Mouse (Mus musculus) limb, embryonic 14.5 days (tissue): ENCODE data around the gene Robo2. TPM values are rescaled to one million over a fixed set of nuclear protein-coding genes. Genes with fewer than 3 reads are reported as not detected.

ENCODE experiments used
- ATAC-seq: fragments of 200-750 bp; cut with Nextera tagmentation; 2 replicates; pipeline ENCODE4 v1.8.0; 2017; ENCODE audit warnings: low read depth, moderate number of reproducible peaks, moderate TSS enrichment; ENCODE audit not compliant: low FRiP score
- DNase-seq: peaks from one replicate; pipeline ENCODE4 v3.0.0-alpha.2; 2015; ENCODE audit warnings: low spot score
- H3K27ac ChIP-seq: fragments of 300-500 bp; sonication (generic); replicated peaks from 2 replicates; pipeline ENCODE4 v1.5.1; 2014; ENCODE audit warnings: low read depth, mild to moderate bottlenecking, low read length, moderate library complexity, mixed read lengths
- H3K27me3 ChIP-seq: fragments of 300-500 bp; sonication (generic); 2 replicates; pipeline ENCODE4 v1.6.1; 2014; ENCODE audit warnings: low read length, mixed read lengths; ENCODE audit not compliant: control insufficient read depth, insufficient read depth
- H3K36me3 ChIP-seq: fragments of 300-500 bp; sonication (generic); 2 replicates; pipeline ENCODE4 v1.6.1; 2014; ENCODE audit warnings: mild to moderate bottlenecking, low read length, moderate library complexity, mixed read lengths; ENCODE audit not compliant: control insufficient read depth, insufficient read depth
- H3K4me1 ChIP-seq: fragments of 300-500 bp; sonication (generic); 2 replicates; pipeline ENCODE4 v1.6.1; 2014; ENCODE audit warnings: antibody characterized with exemption, low read length, mixed read lengths; ENCODE audit not compliant: control insufficient read depth, insufficient read depth
- H3K4me2 ChIP-seq: fragments of 300-500 bp; sonication (generic); replicated peaks from 2 replicates; pipeline ENCODE4 v1.6.1; 2014; ENCODE audit warnings: low read depth, mild to moderate bottlenecking, low read length, moderate library complexity; ENCODE audit not compliant: severe bottlenecking
- H3K4me3 ChIP-seq: fragments of 300-500 bp; sonication (generic); replicated peaks from 2 replicates; pipeline ENCODE4 v1.5.1; 2014; ENCODE audit warnings: low read length
- H3K9ac ChIP-seq: fragments of 300-500 bp; sonication (generic); 2 replicates; pipeline ENCODE4 v1.6.1; 2014; ENCODE audit warnings: mild to moderate bottlenecking, low read depth, low read length, moderate library complexity; ENCODE audit not compliant: severe bottlenecking
- H3K9me3 ChIP-seq: fragments of 300-500 bp; sonication (generic); 2 replicates; pipeline ENCODE4 v1.6.1; 2016; ENCODE audit warnings: low read length; ENCODE audit not compliant: control insufficient read depth
- POLR2A ChIP-seq: fragments of 200-500 bp; IDR thresholded peaks from 2 replicates; pipeline ENCODE4 v1.8.0; 2012; ENCODE audit warnings: inconsistent platforms, mild to moderate bottlenecking, moderate library complexity, borderline replicate concordance; ENCODE audit not compliant: insufficient read depth, insufficient read length; ENCODE audit errors: extremely low read depth
- WGBS: fragments of 180-500 bp; shearing (Covaris S2); extraction: QIAGEN DNeasy Blood & Tissue Kit; methylation state at CpG from one replicate; pipeline ENCODE4 v1.1.7; 2014; 5-methylcytosine and 5-hydroxymethylcytosine counted together
- polyA plus RNA-seq, 2 experiments: library from polyadenylated mRNA; depleted of rRNA in 1 of 2; stranded (reverse) in 1 of 2; unstranded in 1 of 2; fragments of >200 nt; fragmentation: Nextera tagmentation in 1 of 2; extraction: Ambion mirVana in 1 of 2; gene quantifications; 2 replicates each; pipeline versions ENCODE4 v1.2.1 to v1.2.3; 2012 to 2014

Gene Robo2
- polyA plus RNA-seq, 2 experiments: 52.6 to 68.8 TPM

DNA sequence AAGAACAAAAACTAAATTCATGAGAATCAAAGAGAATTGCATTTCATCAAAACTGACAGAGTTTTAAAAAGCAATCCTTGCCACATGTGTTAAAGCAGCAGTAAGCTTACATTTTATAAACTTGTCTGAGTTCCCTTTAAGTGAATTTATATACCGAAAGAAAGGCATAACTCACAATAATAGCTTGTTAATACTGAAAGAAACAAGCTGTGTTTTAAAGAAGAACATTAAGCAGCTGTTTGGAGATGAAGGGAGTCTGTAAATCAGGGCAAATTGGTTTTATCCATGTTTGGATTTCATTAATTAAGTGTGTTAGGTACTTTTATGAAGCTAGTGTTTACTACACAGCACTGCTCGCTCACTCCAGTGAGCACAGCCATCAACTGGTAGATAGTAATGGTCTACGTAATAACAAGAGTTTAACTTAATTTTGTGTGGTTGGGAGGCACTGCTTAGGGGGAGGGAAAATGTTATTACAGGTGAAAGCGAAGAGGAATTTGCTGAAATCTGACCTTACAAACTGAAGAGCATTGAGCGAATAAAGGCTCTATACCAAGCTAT is 447.2 kb downstream of the Robo2 start:
- Histone ChIP-seq H3K4me1 (peaks cover 3% of the 10 kb centered on the region; the same call in 1 of the 2 replicates), H3K27ac (no peak overlapping the region), H3K27me3 (no peaks in the 10 kb centered on the region), H3K9me3 (no peaks in the 10 kb centered on the region), H3K9ac (no peak overlapping the region), H3K4me3 (no peak overlapping the region), H3K36me3 (0 out of 2 replicates have a peak, but pooled peaks cover 4% of the 10 kb centered on the region), H3K4me2 (no peak overlapping the region)
- no peak for TF ChIP-seq POLR2A
- no peak for DNase-seq
- ATAC-seq: no peak
- 43% methylated on average over 5 of the region's 5 CpGs for WGBS

DNA sequence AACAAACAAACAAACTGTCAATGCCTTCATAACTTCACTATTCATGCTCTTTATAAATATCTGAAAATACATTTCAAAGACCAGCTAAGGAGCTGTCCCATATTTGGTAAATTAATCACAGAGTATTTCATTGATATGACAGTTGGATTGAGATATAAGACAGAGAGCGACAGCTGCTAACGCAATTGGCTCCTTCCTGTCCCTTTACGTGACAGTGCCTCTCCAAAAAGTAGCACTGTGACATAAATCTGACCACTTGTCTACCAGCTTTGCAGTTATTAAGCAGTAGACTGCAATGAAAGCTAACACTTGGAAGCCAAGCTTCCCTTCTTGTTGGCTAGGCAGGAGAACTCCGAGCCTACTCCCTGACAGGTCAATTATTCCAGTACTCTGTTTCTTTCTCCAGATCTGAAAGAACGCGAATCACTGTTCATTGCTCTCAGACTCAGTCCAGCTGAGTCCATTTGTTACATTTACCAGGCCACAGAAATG is 452.1 kb downstream of the Robo2 start:
- Histone ChIP-seq H3K27ac (no peak overlapping the region), H3K4me1 (peaks cover under 1% of the 10 kb centered on the region; the same call in 1 of the 2 replicates), H3K27me3 (no peaks in the 10 kb centered on the region), H3K9me3 (no peaks in the 10 kb centered on the region), H3K36me3 (no peaks in the 10 kb centered on the region), H3K4me3 (no peak overlapping the region), H3K9ac (no peak overlapping the region), H3K4me2 (no peak overlapping the region)
- no peak; the same call in 1 of the 2 replicates for ATAC-seq
- 48% methylated on average over 6 of the region's 6 CpGs for WGBS
- TF ChIP-seq POLR2A: no peak
- DNase-seq: no peak

DNA sequence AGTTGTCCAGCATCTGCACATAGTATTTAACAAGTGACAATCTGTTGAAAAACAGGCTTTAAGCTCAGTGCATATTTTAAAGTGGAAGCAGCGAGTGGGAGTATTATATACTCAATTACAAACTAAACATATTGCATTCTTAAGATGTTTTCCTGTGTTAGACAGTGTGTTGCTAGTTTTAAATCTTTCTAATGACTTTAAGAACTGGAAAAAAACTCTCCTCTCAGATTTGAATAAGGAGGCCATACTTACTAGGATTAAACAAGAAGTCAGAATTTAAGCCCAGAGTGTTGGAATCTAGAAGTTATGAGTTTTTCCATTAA is 453.1 kb downstream of the Robo2 start:
- DNase-seq: no peak
- no peak for TF ChIP-seq POLR2A
- Histone ChIP-seq H3K9ac (no peak overlapping the region), H3K4me3 (no peak overlapping the region), H3K27me3 (no peaks in the 10 kb centered on the region), H3K4me2 (no peak overlapping the region), H3K9me3 (no peaks in the 10 kb centered on the region), H3K4me1 (no peaks in the 10 kb centered on the region), H3K36me3 (no peaks in the 10 kb centered on the region), H3K27ac (no peak overlapping the region)
- WGBS: 48% methylated on average over 1 of the region's 1 CpGs
- no peak for ATAC-seq

DNA sequence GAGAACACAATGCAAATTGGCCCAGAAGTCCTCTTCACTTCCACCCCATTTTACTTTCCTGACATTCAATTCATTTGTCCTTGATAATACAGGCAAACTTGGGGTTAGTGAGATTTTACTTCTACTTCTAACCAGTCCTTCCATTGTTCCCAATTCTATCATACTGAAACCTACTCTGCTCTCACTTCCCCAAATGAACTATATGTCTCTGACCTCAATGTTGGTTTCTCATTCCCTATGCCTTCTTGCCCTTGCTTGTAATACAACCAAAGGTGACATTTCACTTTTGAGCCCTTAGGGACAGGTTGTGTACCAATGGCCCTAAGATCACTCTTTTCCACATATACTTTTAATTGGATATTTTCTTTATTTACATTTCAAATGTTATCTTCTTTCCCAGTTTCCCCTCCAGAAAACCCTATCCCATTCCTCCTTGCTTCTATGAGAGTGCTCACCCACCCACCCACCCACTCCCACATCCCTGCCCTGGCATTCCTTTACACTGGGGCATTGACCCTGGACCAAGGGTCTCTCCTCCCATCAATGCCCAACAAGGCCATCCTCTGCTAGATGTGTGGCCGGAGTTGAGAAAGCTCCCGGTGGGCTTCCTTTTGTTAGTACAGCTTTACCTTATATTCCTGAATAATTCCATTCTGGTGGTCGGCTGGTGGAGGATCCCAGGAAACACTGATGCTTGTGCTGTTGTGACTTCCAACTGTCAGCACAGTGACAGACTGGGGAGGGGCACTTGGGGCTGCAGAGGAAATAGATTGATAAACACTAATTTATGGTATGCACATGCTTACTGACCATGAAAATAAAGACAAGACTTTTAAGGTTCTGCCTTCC is 453.7 kb downstream of the Robo2 start:
- Histone ChIP-seq H3K4me2 (no peak overlapping the region), H3K27ac (no peak overlapping the region), H3K9me3 (no peaks in the 10 kb centered on the region), H3K9ac (no peak overlapping the region), H3K4me1 (no peaks in the 10 kb centered on the region), H3K4me3 (no peak overlapping the region), H3K36me3 (no peaks in the 10 kb centered on the region), H3K27me3 (no peaks in the 10 kb centered on the region)
- ATAC-seq (no peak), DNase-seq (no peak)
- TF ChIP-seq POLR2A: no peak
- 75% methylated on average over 3 of the region's 3 CpGs for WGBS

DNA sequence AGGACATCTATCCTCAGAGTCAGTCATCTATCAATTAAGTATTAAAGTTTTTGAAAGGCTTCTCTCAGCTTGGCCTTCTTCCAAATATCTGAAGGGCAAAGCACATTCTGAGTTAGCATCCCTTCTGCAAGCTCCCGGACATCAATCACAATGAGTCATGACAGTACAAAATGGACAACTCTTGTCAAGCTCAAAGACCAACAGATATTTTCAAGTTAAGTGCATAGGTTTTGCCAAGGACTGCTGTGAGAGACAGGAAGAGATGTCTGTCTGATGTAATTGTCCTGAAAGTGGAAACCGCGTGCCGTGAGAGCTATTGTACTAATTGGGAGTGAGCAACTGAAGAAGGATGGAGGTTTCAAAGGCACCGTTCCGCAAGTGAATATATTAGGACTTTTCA is 465.5 kb downstream of the Robo2 start:
- 86% methylated on average over 6 of the region's 6 CpGs for WGBS
- Histone ChIP-seq H3K9ac (no peak overlapping the region), H3K9me3 (no peaks in the 10 kb centered on the region), H3K27me3 (no peaks in the 10 kb centered on the region), H3K4me3 (no peak overlapping the region), H3K27ac (no peak overlapping the region), H3K4me2 (no peak overlapping the region), H3K36me3 (no peaks in the 10 kb centered on the region), H3K4me1 (no peaks in the 10 kb centered on the region)
- no peak for TF ChIP-seq POLR2A
- DNase-seq (no peak), ATAC-seq (no peak)
